Mouse (Mus musculus) megakaryocyte, embryonic 14.5 days (primary cell): ENCODE measurements around the gene Inip. TPM values are rescaled to one million over a fixed set of nuclear protein-coding genes. Genes with fewer than 3 reads are reported as not detected.

Experiments used
- H3K27me3 ChIP-seq: replicated peaks from 2 replicates; pipeline ENCODE3; 2012; ENCODE audit warnings: inconsistent platforms
- H3K36me3 ChIP-seq: replicated peaks from 2 replicates; pipeline ENCODE3; 2012; ENCODE audit warnings: low read length, inconsistent platforms, mixed read lengths
- H3K4me1 ChIP-seq: 2 replicates; pipeline ENCODE4 v1.6.1; 2012; ENCODE audit warnings: inconsistent platforms
- H3K4me3 ChIP-seq: replicated peaks from 2 replicates; pipeline ENCODE3; 2012; ENCODE audit warnings: moderate library complexity, mild to moderate bottlenecking, inconsistent platforms
- H3K9me3 ChIP-seq: 2 replicates; pipeline ENCODE4 v1.6.1; 2012; ENCODE audit warnings: inconsistent platforms
- FLI1 ChIP-seq: IDR thresholded peaks from 2 replicates; pipeline ENCODE4 v1.6.1; 2012; ENCODE audit warnings: low read length, inconsistent platforms, mixed read lengths
- GATA1 ChIP-seq: IDR thresholded peaks from 3 replicates; pipeline ENCODE4 v1.6.1; 2012; ENCODE audit warnings: mixed read lengths, low read length, inconsistent platforms, borderline replicate concordance
- polyA plus RNA-seq: library from polyadenylated mRNA; stranded (reverse); fragments of >175 nt; gene quantifications from 2 replicates; pipeline ENCODE4 v1.2.3, GENCODE M21; 2012; ENCODE audit warnings: low replicate concordance; ENCODE audit not compliant: insufficient read depth

Gene Inip
- polyA plus RNA-seq, 1 experiment: 9.7 TPM

GRCm38 (mm10) chr4:59727878-59728261 lies 73.5 kb downstream of the Inip start:
- TF ChIP-seq FLI1: no peak
- no peak for TF ChIP-seq GATA1
- Histone ChIP-seq H3K27me3 (no peaks in the 10 kb centered on the region), H3K4me1 (peaks cover 12% of the 10 kb centered on the region; the same call in 1 of the 2 replicates), H3K36me3 (no peaks in the 10 kb centered on the region), H3K9me3 (no peaks in the 10 kb centered on the region), H3K4me3 (no peak overlapping the region)

- Histone ChIP-seq H3K36me3 (no peaks in the 10 kb centered on the region), H3K4me3 (no peak overlapping the region), H3K4me1 (peaks cover 12% of the 10 kb centered on the region; the same call in 1 of the 2 replicates), H3K27me3 (no peaks in the 10 kb centered on the region), H3K9me3 (no peaks in the 10 kb centered on the region)
- TF ChIP-seq GATA1 (no peak), FLI1 (no peak)
Observed at GRCm38 (mm10) chr4:59727187-59727877, 74.1 kb downstream of the Inip start.

- H3K36me3 ChIP-seq: no peaks in the 10 kb centered on the region
- H3K9me3 ChIP-seq: no peaks in the 10 kb centered on the region
- H3K27me3 ChIP-seq: no peaks in the 10 kb centered on the region
- no peak overlapping the region for H3K4me3 ChIP-seq
- TF ChIP-seq FLI1 (no peak), GATA1 (no peak)
- peaks cover 12% of the 10 kb centered on the region; the same call in 1 of the 2 replicates for H3K4me1 ChIP-seq
Observed at GRCm38 (mm10) chr4:59726501-59726900, 74.9 kb downstream of the Inip start.

GRCm38 (mm10) chr4:59725579-59725978 lies 75.8 kb downstream of the Inip start:
- Histone ChIP-seq H3K4me3 (no peak overlapping the region), H3K9me3 (no peaks in the 10 kb centered on the region), H3K27me3 (no peaks in the 10 kb centered on the region), H3K4me1 (peaks cover 12% of the 10 kb centered on the region; the same call in 1 of the 2 replicates), H3K36me3 (no peaks in the 10 kb centered on the region)
- TF ChIP-seq GATA1 (no peak), FLI1 (no peak)

GRCm38 (mm10) chr4:59721811-59722210 lies 79.6 kb downstream of the Inip start:
- TF ChIP-seq GATA1 (no peak), FLI1 (no peak)
- Histone ChIP-seq H3K27me3 (no peaks in the 10 kb centered on the region), H3K4me3 (no peak overlapping the region), H3K4me1 (peaks cover 7% of the 10 kb centered on the region), H3K36me3 (peaks cover 10% of the 10 kb centered on the region), H3K9me3 (no peaks in the 10 kb centered on the region)

Other genes starting within 250 kb of the Inip start
- 0.64 and 2.2 TPM in 2 replicates for gene Hsdl2, start 220.0 kb downstream of the Inip start, polyA plus RNA-seq
- gene E130308A19Rik, start 175.4 kb downstream of the Inip start, polyA plus RNA-seq: 0.51 and 2.1 TPM in 2 replicates
- gene Snx30, start 4.3 kb upstream of the Inip start, polyA plus RNA-seq: 12.1 and 19.2 TPM in 2 replicates
- not detected in 2 replicates for gene Slc46a2, start 113.5 kb upstream of the Inip start, polyA plus RNA-seq
- not detected in 2 replicates for gene Mup4, start 159.1 kb upstream of the Inip start, polyA plus RNA-seq
- gene Mup6, start 162.7 kb upstream of the Inip start, polyA plus RNA-seq: not detected in 2 replicates